Mouse (Mus musculus) small intestine, adult 2 months (tissue): ENCODE data around the gene Rassf8.

ENCODE experiments used
- CTCF ChIP-seq: fragments of 200-500 bp; IDR thresholded peaks from 2 replicates; pipeline ENCODE4 v1.5.1; 2012; ENCODE audit warnings: low read depth, mild to moderate bottlenecking, control low read depth, inconsistent platforms, low read length, moderate library complexity, mixed read lengths; ENCODE audit not compliant: insufficient replicate concordance, insufficient read length; ENCODE audit errors: extremely low read depth
- POLR2A ChIP-seq: fragments of 200-500 bp; IDR thresholded peaks from 2 replicates; pipeline ENCODE4 v1.6.1; 2012; ENCODE audit warnings: low read depth, mild to moderate bottlenecking, control low read depth, inconsistent platforms, low read length, moderate library complexity

DNA sequence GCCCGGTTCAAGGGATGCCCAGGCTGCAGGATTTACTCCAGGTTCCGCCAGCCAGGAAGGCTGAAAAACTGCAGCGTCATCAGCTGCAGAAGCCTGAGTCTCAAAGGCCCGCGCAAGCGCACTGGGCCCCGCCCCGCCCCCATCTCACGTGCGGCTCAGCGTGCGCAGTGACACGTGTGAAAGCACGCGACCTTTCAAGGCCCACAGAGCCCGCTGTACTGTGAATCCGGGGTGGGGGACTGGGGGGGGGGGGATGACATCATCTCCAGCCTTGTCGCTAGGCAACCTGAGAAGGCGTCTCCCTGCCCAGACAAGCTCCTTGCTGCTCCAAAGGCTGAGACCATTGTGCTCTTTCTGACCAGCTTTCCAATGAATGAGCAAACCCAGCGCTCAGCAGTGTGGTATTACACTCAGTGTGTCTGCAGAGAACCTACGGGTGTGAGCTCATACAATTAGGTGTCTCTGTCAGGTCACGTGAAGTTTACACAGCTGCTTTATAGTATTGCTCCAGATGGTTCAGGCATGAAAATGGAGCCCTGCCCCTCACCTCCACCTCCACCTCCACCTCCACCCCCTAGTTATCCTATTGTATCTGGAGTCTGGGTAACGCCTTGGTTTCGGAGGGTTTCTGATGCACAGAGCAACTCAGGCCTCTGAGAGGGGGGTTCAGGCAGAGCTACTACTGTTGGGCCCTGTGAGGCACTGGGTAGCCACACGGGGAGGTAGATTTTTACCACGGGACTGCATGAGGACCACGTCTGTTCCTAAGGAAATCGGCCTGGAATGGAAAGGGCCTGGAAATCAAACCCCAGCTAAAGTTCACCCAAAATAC is 109.4 kb downstream of the Rassf8 start:
- TF ChIP-seq CTCF = no peak
- no peak for TF ChIP-seq POLR2A
